Mouse (Mus musculus) G1E (cell line): ENCODE results near the gene Gm49368.

ENCODE experiments used
- CTCF ChIP-seq: IDR thresholded peaks from 2 replicates; pipeline ENCODE4 v1.5.1; 2012; ENCODE audit warnings: low read depth, low read length, inconsistent platforms, mixed read lengths
- GATA1 ChIP-seq: IDR thresholded peaks from 2 replicates; pipeline ENCODE4 v1.6.1; 2012; ENCODE audit warnings: borderline replicate concordance, low read length, inconsistent platforms, mixed read lengths
- GATA2 ChIP-seq: IDR thresholded peaks from 2 replicates; pipeline ENCODE4 v1.6.1; 2012; ENCODE audit warnings: low read depth, low read length, inconsistent platforms, borderline replicate concordance
- POLR2AphosphoS5 ChIP-seq: IDR thresholded peaks from 2 replicates; pipeline ENCODE4 v1.6.1; 2012; ENCODE audit warnings: low read depth, low read length, inconsistent platforms; ENCODE audit not compliant: insufficient replicate concordance
- TAL1 ChIP-seq: conservative IDR thresholded peaks from 2 replicates; pipeline ENCODE4 v1.6.1; 2012; ENCODE audit warnings: low read depth, low read length, inconsistent platforms, mixed read lengths

DNA sequence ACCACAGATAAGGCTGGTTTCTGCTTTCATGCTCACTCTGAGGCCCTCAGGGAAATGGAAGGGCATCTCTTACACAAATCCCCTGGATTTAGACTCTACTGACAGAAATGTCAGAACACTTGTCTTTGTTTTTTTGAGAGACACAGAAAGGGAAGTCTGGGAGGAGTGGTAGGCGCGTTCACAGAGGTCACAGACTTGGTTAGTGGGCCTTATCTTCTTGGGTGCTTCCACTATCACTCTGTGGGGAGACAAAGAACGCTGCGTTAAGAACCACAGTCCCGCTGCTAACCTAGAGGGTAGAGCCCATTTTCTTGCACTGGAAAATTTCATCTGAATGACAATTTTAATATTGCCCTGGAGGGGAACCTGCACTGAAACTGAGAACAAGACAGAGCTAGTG, 69.7 kb downstream of the Gm49368 start:
- TF ChIP-seq CTCF (no peak), GATA1 (no peak), TAL1 (no peak), POLR2AphosphoS5 (no peak), GATA2 (no peak)
